Mouse (Mus musculus) intestine, embryonic 16.5 days (tissue): ENCODE results near the gene Mgst3. TPM values are rescaled to one million over a fixed set of nuclear protein-coding genes. Genes with fewer than 3 reads are reported as not detected.

Experiments
- ATAC-seq: fragments of 200-750 bp; cut with Nextera tagmentation; 2 replicates; pipeline ENCODE4 v1.8.0; 2017; ENCODE audit warnings: moderate TSS enrichment, moderate library complexity
- H3K27ac ChIP-seq: fragments of 300-500 bp; sonication (generic); 2 replicates; pipeline ENCODE4 v1.5.1; 2014; ENCODE audit warnings: mild to moderate bottlenecking, low read length
- H3K27me3 ChIP-seq: fragments of 300-500 bp; sonication (generic); replicated peaks from 2 replicates; pipeline ENCODE4 v1.6.1; 2014; ENCODE audit warnings: low read length, control low read depth, mixed read lengths; ENCODE audit not compliant: control insufficient read depth, insufficient read depth
- H3K36me3 ChIP-seq: fragments of 300-500 bp; sonication (generic); 2 replicates; pipeline ENCODE4 v1.6.1; 2014; ENCODE audit warnings: low read length, control low read depth; ENCODE audit not compliant: control insufficient read depth, insufficient read depth
- H3K4me1 ChIP-seq: fragments of 300-500 bp; sonication (generic); 2 replicates; pipeline ENCODE4 v1.6.1; 2014; ENCODE audit warnings: low read length, control low read depth, mixed read lengths; ENCODE audit not compliant: control insufficient read depth, insufficient read depth
- H3K4me2 ChIP-seq: fragments of 300-500 bp; sonication (generic); 2 replicates; pipeline ENCODE4 v1.6.1; 2014; ENCODE audit warnings: low read depth, low read length, control low read depth
- H3K4me3 ChIP-seq: fragments of 300-500 bp; sonication (generic); 2 replicates; pipeline ENCODE4 v1.5.1; 2014; ENCODE audit warnings: mild to moderate bottlenecking, low read length
- H3K9ac ChIP-seq: fragments of 300-500 bp; sonication (generic); 2 replicates; pipeline ENCODE4 v1.6.1; 2014; ENCODE audit warnings: low read depth, low read length
- H3K9me3 ChIP-seq: fragments of 300-500 bp; sonication (generic); 2 replicates; pipeline ENCODE4 v1.6.1; 2016; ENCODE audit warnings: low read length, control low read depth; ENCODE audit not compliant: control insufficient read depth
- WGBS: fragments of 180-500 bp; shearing (Covaris S2); extraction: QIAGEN DNeasy Blood & Tissue Kit; methylation state at CpG from one replicate; pipeline ENCODE4 v1.1.7; 2014; 5-methylcytosine and 5-hydroxymethylcytosine counted together
- polyA plus RNA-seq: library from polyadenylated mRNA; unstranded; fragments of >200 nt; fragmentation: Nextera tagmentation; extraction: Ambion mirVana; gene quantifications from 2 replicates; pipeline ENCODE4 v1.2.1, GENCODE M21; 2015

The Mgst3 gene
- polyA plus RNA-seq, 1 experiment from 2014 or later: 381 TPM

DNA sequence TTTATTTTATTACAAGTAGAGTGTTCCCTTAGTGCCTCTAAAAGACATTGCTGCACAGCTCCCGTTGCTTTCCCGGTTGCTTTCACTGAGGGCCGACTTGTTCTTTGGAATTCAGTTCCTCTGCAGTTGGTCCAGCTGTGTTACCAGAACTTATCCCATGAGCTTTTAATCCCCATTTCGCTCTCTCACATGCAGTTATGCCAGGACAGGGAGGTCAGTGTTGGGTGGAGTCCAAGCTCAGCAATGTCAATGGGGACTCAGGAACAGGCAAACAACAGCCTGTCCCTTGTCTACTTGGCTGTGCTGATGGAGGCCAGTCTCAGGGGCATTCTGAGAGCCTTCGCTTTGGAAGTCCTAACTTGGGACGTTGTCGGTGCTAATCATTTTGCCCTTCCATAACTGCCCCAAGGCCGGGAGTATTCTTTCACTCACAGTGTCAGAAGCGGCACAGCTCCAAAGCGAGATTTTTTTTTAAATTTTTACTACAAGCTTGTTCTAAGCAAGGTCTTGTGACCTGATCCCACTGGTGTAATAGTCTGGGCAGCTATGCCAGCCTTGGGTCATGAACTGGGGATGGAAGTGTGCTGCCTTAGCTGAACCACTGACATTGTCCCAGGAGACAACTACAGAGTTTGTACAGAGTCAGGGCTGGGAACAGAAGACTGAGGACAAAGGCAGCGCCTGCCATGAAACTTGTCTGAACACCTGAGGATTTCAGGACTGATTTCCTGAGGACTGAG, 29.0 kb upstream of the Mgst3 start:
- no peaks in the 10 kb centered on the region for H3K27me3 ChIP-seq
- WGBS: 77% methylated on average over 11 of the region's 11 CpGs
- no peak for ATAC-seq
- no peak overlapping the region for H3K4me3 ChIP-seq
- H3K4me2 ChIP-seq: no peak overlapping the region
- no peaks in the 10 kb centered on the region for H3K4me1 ChIP-seq
- H3K9ac ChIP-seq: no peak overlapping the region
- H3K9me3 ChIP-seq: no peaks in the 10 kb centered on the region
- H3K36me3 ChIP-seq: no peaks in the 10 kb centered on the region
- H3K27ac ChIP-seq: no peak overlapping the region

DNA sequence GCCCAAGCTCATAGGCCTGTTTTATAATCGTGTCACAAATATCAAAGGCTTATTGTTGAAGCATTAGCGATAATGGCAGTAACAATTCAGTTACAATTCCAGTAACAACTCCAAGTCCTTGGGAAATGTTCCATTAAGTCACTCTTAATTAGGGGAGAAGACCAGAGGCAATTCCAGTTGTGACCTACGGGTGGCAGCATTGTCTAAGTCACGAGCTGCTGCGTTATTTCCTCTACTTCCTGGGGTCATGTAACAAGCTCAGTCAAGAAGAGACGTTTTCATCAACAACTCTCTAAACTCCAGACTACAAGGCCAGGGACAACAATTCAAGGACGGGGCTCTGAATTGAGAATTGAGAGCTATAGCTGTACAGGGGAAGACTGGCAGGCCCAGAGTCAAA, 21.2 kb upstream of the Mgst3 start:
- Histone ChIP-seq H3K27me3 (no peaks in the 10 kb centered on the region), H3K9me3 (no peaks in the 10 kb centered on the region), H3K36me3 (no peaks in the 10 kb centered on the region), H3K27ac (no peak overlapping the region), H3K4me2 (no peak overlapping the region), H3K9ac (no peak overlapping the region), H3K4me1 (no peaks in the 10 kb centered on the region), H3K4me3 (no peak overlapping the region)
- ATAC-seq: 0 out of 2 replicates have a peak, but pooled peaks have one; percentile 42
- 4% methylated on average over 7 of the region's 7 CpGs for WGBS

GRCm38 (mm10) chr1:167411991-167412715, 18.5 kb upstream of the Mgst3 start:
- Histone ChIP-seq H3K36me3 (no peaks in the 10 kb centered on the region), H3K27ac (no peak overlapping the region), H3K4me3 (no peak overlapping the region), H3K9me3 (no peaks in the 10 kb centered on the region), H3K27me3 (no peaks in the 10 kb centered on the region), H3K4me2 (no peak overlapping the region), H3K4me1 (no peaks in the 10 kb centered on the region), H3K9ac (no peak overlapping the region)
- ATAC-seq: no peak
- 53% methylated on average over 12 of the region's 12 CpGs for WGBS

DNA sequence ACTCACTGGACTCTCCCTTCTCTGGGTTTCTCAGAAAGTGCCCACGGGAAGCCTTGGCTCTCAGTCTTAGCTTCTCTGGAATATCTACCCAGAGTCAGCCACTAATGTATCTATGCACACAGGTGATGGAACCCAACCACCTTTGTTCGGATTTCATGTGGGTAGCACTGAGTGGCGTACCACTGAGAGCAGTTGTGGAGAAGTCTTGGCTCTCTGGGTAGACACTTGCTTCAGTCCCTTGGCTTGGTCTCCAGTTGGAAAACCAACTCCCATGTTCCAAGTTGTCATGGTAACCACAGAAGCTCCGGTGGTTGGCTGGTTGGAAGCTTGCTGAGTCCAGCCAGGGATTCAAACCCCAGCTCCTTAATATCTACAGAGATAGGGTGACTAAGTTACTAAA, 16.0 kb upstream of the Mgst3 start:
- no peaks in the 10 kb centered on the region for H3K4me1 ChIP-seq
- 82% methylated on average over 4 of the region's 4 CpGs for WGBS
- H3K9ac ChIP-seq: no peak overlapping the region
- no peak overlapping the region for H3K27ac ChIP-seq
- no peak overlapping the region for H3K4me2 ChIP-seq
- no peaks in the 10 kb centered on the region for H3K27me3 ChIP-seq
- H3K36me3 ChIP-seq: no peaks in the 10 kb centered on the region
- no peak for ATAC-seq
- no peak overlapping the region for H3K4me3 ChIP-seq
- H3K9me3 ChIP-seq: no peaks in the 10 kb centered on the region

GRCm38 (mm10) chr1:167405237-167405636, 11.6 kb upstream of the Mgst3 start:
- Histone ChIP-seq H3K9ac (no peak overlapping the region), H3K27ac (no peak overlapping the region), H3K27me3 (no peaks in the 10 kb centered on the region), H3K9me3 (no peaks in the 10 kb centered on the region), H3K4me1 (no peaks in the 10 kb centered on the region), H3K4me2 (no peak overlapping the region), H3K4me3 (no peak overlapping the region), H3K36me3 (no peaks in the 10 kb centered on the region)
- no peak for ATAC-seq
- 86% methylated on average over 4 of the region's 4 CpGs for WGBS

DNA sequence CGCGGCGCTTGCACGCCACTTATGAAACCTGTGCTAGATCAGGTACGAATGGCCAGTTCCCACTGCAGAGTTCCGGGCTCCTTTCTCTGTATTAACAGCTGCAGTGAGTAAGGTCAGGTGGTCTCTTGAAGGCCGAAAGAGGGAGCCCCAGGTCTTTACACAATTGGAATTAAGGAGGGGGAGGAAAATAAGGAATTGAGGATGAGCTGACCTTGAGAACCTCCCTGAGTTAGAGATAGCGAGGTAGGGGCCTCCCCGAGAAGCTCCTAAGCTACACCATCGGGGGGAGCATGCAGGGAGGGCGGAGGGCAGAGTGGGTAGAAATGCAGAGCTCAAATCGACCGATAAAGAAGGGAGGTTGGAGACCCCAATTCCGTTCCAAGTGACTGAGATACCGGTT, 360 bp downstream of the Mgst3 start:
- H3K4me2 ChIP-seq: peak overlapping the region; percentile 70
- peak overlapping the region; percentile 73 for H3K4me3 ChIP-seq
- H3K36me3 ChIP-seq: no peaks in the 10 kb centered on the region
- ATAC-seq: peak; percentile 44
- peak overlapping the region; percentile 92 for H3K27ac ChIP-seq
- H3K4me1 ChIP-seq: peaks cover 17% of the 10 kb centered on the region
- peak overlapping the region; percentile 86 for H3K9ac ChIP-seq
- WGBS: 1% methylated on average over 15 of the region's 15 CpGs
- no peaks in the 10 kb centered on the region for H3K9me3 ChIP-seq
- H3K27me3 ChIP-seq: no peaks in the 10 kb centered on the region

DNA sequence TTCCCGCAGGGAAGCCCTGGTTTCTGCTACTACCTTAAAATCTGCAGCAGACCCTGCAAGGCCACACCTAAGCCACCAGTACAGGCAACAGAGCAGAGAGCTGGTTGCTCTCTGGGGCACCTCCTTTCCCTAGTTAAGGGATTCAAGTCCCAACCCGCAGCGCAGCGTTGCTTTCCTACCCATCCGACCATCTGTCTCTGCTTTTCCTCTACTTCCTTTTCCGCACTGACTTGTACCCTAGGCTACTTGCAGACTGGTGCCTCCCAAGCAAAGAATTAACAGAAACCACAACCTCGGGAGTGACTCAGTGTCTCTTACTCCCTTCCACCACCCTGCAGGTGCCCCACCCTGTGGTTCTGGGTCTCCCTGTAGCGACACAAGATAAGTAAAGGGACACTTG, 954 bp downstream of the Mgst3 start:
- H3K9me3 ChIP-seq: no peaks in the 10 kb centered on the region
- H3K4me2 ChIP-seq: peak overlapping the region; percentile 70
- H3K4me3 ChIP-seq: peak overlapping the region; percentile 73
- H3K27ac ChIP-seq: peak overlapping the region; percentile 92
- ATAC-seq: peak; percentile 23
- no peaks in the 10 kb centered on the region for H3K27me3 ChIP-seq
- peak overlapping the region; percentile 86 for H3K9ac ChIP-seq
- H3K4me1 ChIP-seq: peaks cover 23% of the 10 kb centered on the region
- H3K36me3 ChIP-seq: no peaks in the 10 kb centered on the region
- 3% methylated on average over 8 of the region's 8 CpGs for WGBS

- H3K9ac ChIP-seq: peak overlapping the region; percentile 86
- no peaks in the 10 kb centered on the region for H3K36me3 ChIP-seq
- ATAC-seq: no peak
- peaks cover 23% of the 10 kb centered on the region for H3K4me1 ChIP-seq
- no peaks in the 10 kb centered on the region for H3K9me3 ChIP-seq
- no peaks in the 10 kb centered on the region for H3K27me3 ChIP-seq
- 23% methylated on average over 2 of the region's 2 CpGs for WGBS
- H3K27ac ChIP-seq: peak overlapping the region; percentile 92
- H3K4me2 ChIP-seq: peak overlapping the region; percentile 70
- H3K4me3 ChIP-seq: peak overlapping the region; percentile 73
Measured at GRCm38 (mm10) chr1:167392031-167392640, 1.5 kb downstream of the Mgst3 start.

GRCm38 (mm10) chr1:167391241-167391640, 2.4 kb downstream of the Mgst3 start:
- Histone ChIP-seq H3K4me1 (peaks cover 26% of the 10 kb centered on the region), H3K27me3 (no peaks in the 10 kb centered on the region), H3K4me2 (peak overlapping the region; percentile 40), H3K9me3 (no peaks in the 10 kb centered on the region), H3K27ac (peak overlapping the region; percentile 68), H3K36me3 (no peaks in the 10 kb centered on the region), H3K9ac (0 out of 2 replicates have a peak overlapping the region, but pooled peaks have one; percentile 32), H3K4me3 (peak overlapping the region; percentile 17; the same call in 1 of the 2 replicates)
- 62% methylated on average over 6 of the region's 6 CpGs for WGBS
- ATAC-seq: no peak
